Mouse (Mus musculus): Measurements from ENCODE around the gene Rhbdd1.

Gene Rhbdd1

GRCm38 (mm10) chr1:82437273-82437672, 121.0 kb downstream of the Rhbdd1 start:
- no peak for DNase-seq

- no peak for DNase-seq
These were observed 123.9 kb downstream of the Rhbdd1 start for GRCm38 (mm10) chr1:82440123-82440522.

- no peak for DNase-seq
These were observed 127.3 kb downstream of the Rhbdd1 start for GRCm38 (mm10) chr1:82443517-82443916.

GRCm38 (mm10) chr1:82446049-82446448, 129.8 kb downstream of the Rhbdd1 start:
- no peak for DNase-seq

GRCm38 (mm10) chr1:82449851-82450250, 133.6 kb downstream of the Rhbdd1 start:
- no peak for DNase-seq

- no peak for DNase-seq
These were observed 135.8 kb downstream of the Rhbdd1 start for GRCm38 (mm10) chr1:82451927-82452651.

- DNase-seq, result no peak
These were observed 137.8 kb downstream of the Rhbdd1 start for GRCm38 (mm10) chr1:82454031-82454430.

GRCm38 (mm10) chr1:82459350-82459749, 143.1 kb downstream of the Rhbdd1 start:
- DNase-seq, result no peak

GRCm38 (mm10) chr1:82459926-82460325, 143.7 kb downstream of the Rhbdd1 start:
- DNase-seq, result no peak

GRCm38 (mm10) chr1:82461041-82461440, 144.8 kb downstream of the Rhbdd1 start:
- DNase-seq, result no peak

- no peak for DNase-seq
These were observed 149.1 kb downstream of the Rhbdd1 start for GRCm38 (mm10) chr1:82465321-82465853.

GRCm38 (mm10) chr1:82468872-82469271, 152.6 kb downstream of the Rhbdd1 start:
- DNase-seq, result no peak

GRCm38 (mm10) chr1:82470516-82471225, 154.4 kb downstream of the Rhbdd1 start:
- DNase-seq, result no peak

- DNase-seq, result no peak
These were observed 157.2 kb downstream of the Rhbdd1 start for GRCm38 (mm10) chr1:82473467-82473866.

- DNase-seq, result no peak
These were observed 158.3 kb downstream of the Rhbdd1 start for GRCm38 (mm10) chr1:82474461-82474961.

- no peak for DNase-seq
These were observed 159.0 kb downstream of the Rhbdd1 start for GRCm38 (mm10) chr1:82475254-82475653.

GRCm38 (mm10) chr1:82475821-82476220, 159.6 kb downstream of the Rhbdd1 start:
- no peak for DNase-seq

GRCm38 (mm10) chr1:82476256-82476655, 160.0 kb downstream of the Rhbdd1 start:
- no peak for DNase-seq

- no peak for DNase-seq
These were observed 160.5 kb downstream of the Rhbdd1 start for GRCm38 (mm10) chr1:82476746-82477145.

- no peak for DNase-seq
These were observed 163.6 kb downstream of the Rhbdd1 start for GRCm38 (mm10) chr1:82479696-82480487.

- no peak for DNase-seq
These were observed 166.1 kb downstream of the Rhbdd1 start for GRCm38 (mm10) chr1:82482371-82482770.

- no peak for DNase-seq
These were observed 170.1 kb downstream of the Rhbdd1 start for GRCm38 (mm10) chr1:82486371-82486770.

GRCm38 (mm10) chr1:82491954-82492353, 175.7 kb downstream of the Rhbdd1 start:
- no peak for DNase-seq

Data from spleen, adult 18-20 months (tissue).